Mouse (Mus musculus) neural tube, embryonic 13.5 days (tissue): ENCODE results near the gene Gm17469. TPM values are rescaled to one million over a fixed set of nuclear protein-coding genes. Genes with fewer than 3 reads are reported as not detected.
"Not testable (repeated sequence)": the region's sequence is repeated elsewhere in the genome, so short reads cannot be mapped to it uniquely, and the experiment has no call there.

ENCODE experiments used
- ATAC-seq: fragments of 200-750 bp; cut with Nextera tagmentation; 2 replicates; pipeline ENCODE4 v1.8.0; 2017; ENCODE audit warnings: low read depth, mild to moderate bottlenecking, moderate TSS enrichment, moderate library complexity
- H3K27ac ChIP-seq: fragments of 300-500 bp; sonication (generic); replicated peaks from 2 replicates; pipeline ENCODE4 v1.5.1; 2015; ENCODE audit warnings: moderate library complexity, mild to moderate bottlenecking, inconsistent platforms
- H3K27me3 ChIP-seq: fragments of 300-500 bp; sonication (generic); 2 replicates; pipeline ENCODE4 v1.6.1; 2015; ENCODE audit warnings: mild to moderate bottlenecking, inconsistent platforms
- H3K36me3 ChIP-seq: fragments of 300-500 bp; sonication (generic); 2 replicates; pipeline ENCODE4 v1.6.1; 2015; ENCODE audit warnings: mild to moderate bottlenecking, inconsistent platforms
- H3K4me1 ChIP-seq: fragments of 300-500 bp; sonication (generic); replicated peaks from 2 replicates; pipeline ENCODE4 v1.6.1; 2015; ENCODE audit warnings: inconsistent platforms
- H3K4me2 ChIP-seq: fragments of 300-500 bp; sonication (generic); 2 replicates; pipeline ENCODE4 v1.6.1; 2015; ENCODE audit warnings: inconsistent platforms, mild to moderate bottlenecking, moderate library complexity
- H3K4me3 ChIP-seq: fragments of 300-500 bp; sonication (generic); 2 replicates; pipeline ENCODE4 v1.5.1; 2015; ENCODE audit warnings: mild to moderate bottlenecking, inconsistent platforms
- H3K9ac ChIP-seq: fragments of 300-500 bp; sonication (generic); 2 replicates; pipeline ENCODE4 v1.6.1; 2015; ENCODE audit warnings: moderate library complexity, mild to moderate bottlenecking, inconsistent platforms
- H3K9me3 ChIP-seq: fragments of 300-500 bp; sonication (generic); 2 replicates; pipeline ENCODE4 v1.6.1; 2016; ENCODE audit warnings: inconsistent platforms
- WGBS: fragments of 180-500 bp; shearing (Covaris S2); methylation state at CpG from one replicate; pipeline ENCODE4 v1.1.7; 2015; 5-methylcytosine and 5-hydroxymethylcytosine counted together
- polyA plus RNA-seq: library from polyadenylated mRNA; unstranded; fragments of >200 nt; fragmentation: Nextera tagmentation; extraction: Ambion mirVana; gene quantifications from 2 replicates; pipeline ENCODE4 v1.2.1, GENCODE M21; 2015

Gm17469 gene
- polyA plus RNA-seq: not detected in 2 replicates

DNA sequence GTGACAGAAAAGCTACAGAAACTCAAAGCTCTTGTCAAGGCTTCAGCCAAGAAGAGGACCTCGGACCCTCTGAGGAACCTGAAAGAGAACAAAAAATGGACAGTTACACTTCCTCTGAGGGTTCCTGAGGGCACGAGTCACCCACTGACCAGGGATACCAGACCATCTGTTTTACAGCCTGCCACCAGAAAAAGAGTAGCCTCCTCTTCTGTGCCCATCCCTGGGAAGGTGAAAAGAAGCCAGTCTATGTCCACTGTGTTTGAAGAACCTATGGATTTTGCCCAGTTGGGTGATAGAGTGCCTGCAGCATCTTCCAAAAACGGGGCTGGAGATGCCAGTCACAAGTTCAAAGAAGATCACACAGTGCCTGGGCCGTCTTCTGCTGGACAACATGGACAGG is at the start of gene Gm17469:
Gene Gm17469 (plus strand): TSS at position 301 of the 400 bp plus-strand sequence.
- H3K9me3 ChIP-seq, H3K4me1 ChIP-seq, H3K4me3 ChIP-seq, H3K27me3 ChIP-seq, H3K27ac ChIP-seq, H3K9ac ChIP-seq, H3K4me2 ChIP-seq, ATAC-seq, H3K36me3 ChIP-seq: not testable (repeated sequence)
- no CpG with 5 or more reads among the region's 4 CpGs for WGBS

Other genes with a start within 250 kb of the Gm17469 start
- gene Gm17584, start 129.3 kb upstream of the Gm17469 start, polyA plus RNA-seq: not detected in 2 replicates